Mouse (Mus musculus) limb, embryonic 14.5 days (tissue): ENCODE measurements around the gene Tmem127. TPM values are rescaled to one million over a fixed set of nuclear protein-coding genes. Genes with fewer than 3 reads are reported as not detected.

Experiments
- ATAC-seq: fragments of 200-750 bp; cut with Nextera tagmentation; 2 replicates; pipeline ENCODE4 v1.8.0; 2017; ENCODE audit warnings: low read depth, moderate number of reproducible peaks, moderate TSS enrichment; ENCODE audit not compliant: low FRiP score
- DNase-seq: peaks from one replicate; pipeline ENCODE4 v3.0.0-alpha.2; 2015; ENCODE audit warnings: low spot score
- H3K27ac ChIP-seq: fragments of 300-500 bp; sonication (generic); replicated peaks from 2 replicates; pipeline ENCODE4 v1.5.1; 2014; ENCODE audit warnings: low read depth, mild to moderate bottlenecking, low read length, moderate library complexity, mixed read lengths
- H3K27me3 ChIP-seq: fragments of 300-500 bp; sonication (generic); 2 replicates; pipeline ENCODE4 v1.6.1; 2014; ENCODE audit warnings: low read length, mixed read lengths; ENCODE audit not compliant: control insufficient read depth, insufficient read depth
- H3K36me3 ChIP-seq: fragments of 300-500 bp; sonication (generic); 2 replicates; pipeline ENCODE4 v1.6.1; 2014; ENCODE audit warnings: mild to moderate bottlenecking, low read length, moderate library complexity, mixed read lengths; ENCODE audit not compliant: control insufficient read depth, insufficient read depth
- H3K4me1 ChIP-seq: fragments of 300-500 bp; sonication (generic); 2 replicates; pipeline ENCODE4 v1.6.1; 2014; ENCODE audit warnings: antibody characterized with exemption, low read length, mixed read lengths; ENCODE audit not compliant: control insufficient read depth, insufficient read depth
- H3K4me2 ChIP-seq: fragments of 300-500 bp; sonication (generic); replicated peaks from 2 replicates; pipeline ENCODE4 v1.6.1; 2014; ENCODE audit warnings: low read depth, mild to moderate bottlenecking, low read length, moderate library complexity; ENCODE audit not compliant: severe bottlenecking
- H3K4me3 ChIP-seq: fragments of 300-500 bp; sonication (generic); replicated peaks from 2 replicates; pipeline ENCODE4 v1.5.1; 2014; ENCODE audit warnings: low read length
- H3K9ac ChIP-seq: fragments of 300-500 bp; sonication (generic); 2 replicates; pipeline ENCODE4 v1.6.1; 2014; ENCODE audit warnings: mild to moderate bottlenecking, low read depth, low read length, moderate library complexity; ENCODE audit not compliant: severe bottlenecking
- H3K9me3 ChIP-seq: fragments of 300-500 bp; sonication (generic); 2 replicates; pipeline ENCODE4 v1.6.1; 2016; ENCODE audit warnings: low read length; ENCODE audit not compliant: control insufficient read depth
- POLR2A ChIP-seq: fragments of 200-500 bp; IDR thresholded peaks from 2 replicates; pipeline ENCODE4 v1.8.0; 2012; ENCODE audit warnings: inconsistent platforms, mild to moderate bottlenecking, moderate library complexity, borderline replicate concordance; ENCODE audit not compliant: insufficient read depth, insufficient read length; ENCODE audit errors: extremely low read depth
- WGBS: fragments of 180-500 bp; shearing (Covaris S2); extraction: QIAGEN DNeasy Blood & Tissue Kit; methylation state at CpG from one replicate; pipeline ENCODE4 v1.1.7; 2014; 5-methylcytosine and 5-hydroxymethylcytosine counted together
- polyA plus RNA-seq, 2 experiments: library from polyadenylated mRNA; depleted of rRNA in 1 of 2; stranded (reverse) in 1 of 2; unstranded in 1 of 2; fragments of >200 nt; fragmentation: Nextera tagmentation in 1 of 2; extraction: Ambion mirVana in 1 of 2; gene quantifications; 2 replicates each; pipeline versions ENCODE4 v1.2.1 to v1.2.3; 2012 to 2014

The Tmem127 gene
- polyA plus RNA-seq, 2 experiments, result 22.7 to 36.2 TPM

DNA sequence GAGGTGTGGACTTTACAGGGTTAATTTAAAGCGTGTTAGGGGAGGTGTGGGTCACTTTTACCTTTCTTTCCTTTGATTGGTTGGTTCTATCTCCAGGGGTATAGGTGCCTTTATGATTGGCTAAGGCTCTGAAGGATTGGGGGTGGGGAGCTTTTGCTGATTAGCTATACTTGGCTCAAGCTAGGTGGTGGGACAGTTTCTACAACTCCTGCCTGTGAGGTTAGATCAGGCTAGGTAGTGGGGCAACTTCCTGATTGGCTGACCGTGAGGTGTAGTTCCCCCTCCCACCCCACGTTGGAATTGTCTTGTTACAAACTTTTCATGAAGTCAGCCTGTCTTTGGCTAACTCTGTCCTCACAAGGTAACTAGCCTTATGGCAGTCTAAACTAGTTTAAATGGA lies 59.5 kb downstream of the Tmem127 start:
- DNase-seq (no peak), ATAC-seq (no peak)
- Histone ChIP-seq H3K9ac (no peak overlapping the region), H3K4me1 (no peaks in the 10 kb centered on the region), H3K4me2 (no peak overlapping the region), H3K27ac (no peak overlapping the region), H3K36me3 (peaks cover under 1% of the 10 kb centered on the region; the same call in 1 of the 2 replicates), H3K4me3 (no peak overlapping the region), H3K9me3 (no peaks in the 10 kb centered on the region), H3K27me3 (no peaks in the 10 kb centered on the region)
- TF ChIP-seq POLR2A, result no peak
- 36% methylated on average over 3 of the region's 3 CpGs for WGBS

DNA sequence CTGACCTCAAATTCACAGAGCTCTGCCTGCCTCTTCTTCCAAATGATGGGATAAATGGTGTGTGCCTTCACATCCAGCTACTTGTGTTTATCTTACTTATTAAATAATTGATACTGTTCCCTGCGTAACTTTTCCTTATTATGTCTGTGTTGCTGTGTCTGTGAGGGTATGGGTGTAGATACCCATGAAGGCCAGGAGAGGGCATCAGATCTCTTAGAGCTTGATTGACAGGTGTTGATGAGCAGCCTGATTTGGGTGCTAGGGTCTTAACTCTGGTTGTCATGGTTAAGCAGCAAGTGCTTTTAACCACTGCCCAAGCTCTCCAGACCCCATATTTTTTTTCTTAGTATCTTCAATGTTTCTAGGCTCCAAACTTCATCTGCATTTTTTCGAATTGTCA lies 61.0 kb downstream of the Tmem127 start:
- WGBS, result 90% methylated on average over 2 of the region's 2 CpGs
- Histone ChIP-seq H3K4me2 (no peak overlapping the region), H3K4me3 (no peak overlapping the region), H3K36me3 (no peaks in the 10 kb centered on the region), H3K4me1 (no peaks in the 10 kb centered on the region), H3K27me3 (no peaks in the 10 kb centered on the region), H3K27ac (no peak overlapping the region), H3K9ac (no peak overlapping the region), H3K9me3 (no peaks in the 10 kb centered on the region)
- DNase-seq (no peak), ATAC-seq (no peak)
- no peak for TF ChIP-seq POLR2A

DNA sequence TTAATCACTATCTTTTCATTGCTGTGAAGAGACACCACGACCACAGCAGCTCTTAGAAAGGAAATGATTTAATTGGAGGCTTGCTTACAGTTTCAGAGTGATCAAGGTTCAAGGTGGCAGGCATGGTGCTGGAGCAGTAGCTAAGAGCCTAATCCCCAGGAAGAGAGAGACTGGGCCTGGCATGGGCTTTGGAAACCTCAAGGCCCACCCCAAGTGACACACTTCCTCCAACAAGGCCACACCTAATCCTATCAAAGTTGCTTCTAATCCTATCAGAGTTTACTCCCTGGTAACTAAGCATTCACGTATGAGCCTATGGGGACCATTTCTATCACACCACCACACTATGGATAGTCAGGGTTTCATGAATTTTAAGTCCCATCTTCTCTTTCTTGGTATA lies 62.5 kb downstream of the Tmem127 start:
- Histone ChIP-seq H3K4me1 (no peaks in the 10 kb centered on the region), H3K27ac (no peak overlapping the region), H3K27me3 (no peaks in the 10 kb centered on the region), H3K9me3 (no peaks in the 10 kb centered on the region), H3K36me3 (no peaks in the 10 kb centered on the region), H3K4me3 (no peak overlapping the region), H3K9ac (no peak overlapping the region), H3K4me2 (no peak overlapping the region)
- DNase-seq, result no peak
- no peak for TF ChIP-seq POLR2A
- whole genome bisulfite sequencing, result 54% methylated on average over 2 of the region's 2 CpGs
- no peak for ATAC-seq

DNA sequence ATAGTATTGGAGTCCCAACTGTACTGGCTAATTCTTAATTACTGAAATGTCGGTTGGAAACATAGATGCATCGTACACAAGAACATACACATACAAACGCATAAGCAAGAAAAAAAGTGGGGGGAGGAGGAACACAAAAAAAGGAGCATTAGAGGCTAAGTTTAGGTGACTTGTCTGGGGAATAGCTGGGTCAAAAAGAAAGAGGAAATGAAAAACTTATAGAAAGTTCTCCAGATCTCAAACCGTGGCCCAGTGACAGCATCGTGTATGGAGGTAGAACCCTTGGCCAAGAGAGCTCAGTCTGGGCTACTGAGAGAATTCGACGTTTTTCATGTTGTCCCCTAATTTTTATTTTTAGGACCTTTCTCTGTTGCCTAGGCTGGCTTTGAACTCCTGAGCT lies 63.0 kb downstream of the Tmem127 start:
- H3K36me3 ChIP-seq, result no peaks in the 10 kb centered on the region
- H3K27me3 ChIP-seq, result no peaks in the 10 kb centered on the region
- no peak overlapping the region for H3K4me3 ChIP-seq
- WGBS, result 90% methylated on average over 7 of the region's 7 CpGs
- DNase-seq, result no peak
- H3K27ac ChIP-seq, result no peak overlapping the region
- no peak overlapping the region for H3K4me2 ChIP-seq
- no peaks in the 10 kb centered on the region for H3K4me1 ChIP-seq
- H3K9me3 ChIP-seq, result no peaks in the 10 kb centered on the region
- no peak for ATAC-seq
- TF ChIP-seq POLR2A, result no peak
- H3K9ac ChIP-seq, result no peak overlapping the region

Other genes with a start within 250 kb of the Tmem127 start
- gene Ap4e1, start 239.2 kb upstream of the Tmem127 start, polyA plus RNA-seq (2012; rRNA removed), result 10.6 and 12.1 TPM in 2 replicates
- 8.9 and 9.5 TPM in 2 replicates for gene Ap4e1, start 239.2 kb upstream of the Tmem127 start, polyA plus RNA-seq (2014; fragmentation: Nextera tagmentation; extraction: Ambion mirVana)
- 19.2 and 24.6 TPM in 2 replicates for gene Blvra, start 177.2 kb upstream of the Tmem127 start, polyA plus RNA-seq (2012; rRNA removed)
- 51.4 and 51.6 TPM in 2 replicates for gene Blvra, start 177.2 kb upstream of the Tmem127 start, polyA plus RNA-seq (2014; fragmentation: Nextera tagmentation; extraction: Ambion mirVana)
- 42.0 and 59.1 TPM in 2 replicates for gene Ncaph, start 114.0 kb upstream of the Tmem127 start, polyA plus RNA-seq (2012; rRNA removed)
- 65.0 and 69.0 TPM in 2 replicates for gene Ncaph, start 114.0 kb upstream of the Tmem127 start, polyA plus RNA-seq (2014; fragmentation: Nextera tagmentation; extraction: Ambion mirVana)
- gene Itpripl1, start 104.5 kb upstream of the Tmem127 start, polyA plus RNA-seq (2012; rRNA removed), result 10.1 and 11.5 TPM in 2 replicates
- gene Itpripl1, start 104.5 kb upstream of the Tmem127 start, polyA plus RNA-seq (2014; fragmentation: Nextera tagmentation; extraction: Ambion mirVana), result 20.9 and 22.4 TPM in 2 replicates
- gene 1810024B03Rik, start 39.6 kb upstream of the Tmem127 start, polyA plus RNA-seq (2012; rRNA removed), result 1.1 and 2.4 TPM in 2 replicates
- gene 1810024B03Rik, start 39.6 kb upstream of the Tmem127 start, polyA plus RNA-seq (2014; fragmentation: Nextera tagmentation; extraction: Ambion mirVana), result 1.6 and 1.7 TPM in 2 replicates
- 75.0 and 75.7 TPM in 2 replicates for gene Snrnp200, start 39.5 kb upstream of the Tmem127 start, polyA plus RNA-seq (2012; rRNA removed)
- gene Snrnp200, start 39.5 kb upstream of the Tmem127 start, polyA plus RNA-seq (2014; fragmentation: Nextera tagmentation; extraction: Ambion mirVana), result 69.4 and 75.4 TPM in 2 replicates
- 62.0 and 64.8 TPM in 2 replicates for gene Ciao1, start 92 bp upstream of the Tmem127 start, polyA plus RNA-seq (2012; rRNA removed)
- 63.1 and 64.2 TPM in 2 replicates for gene Ciao1, start 92 bp upstream of the Tmem127 start, polyA plus RNA-seq (2014; fragmentation: Nextera tagmentation; extraction: Ambion mirVana)
- gene Stard7, start 22.3 kb downstream of the Tmem127 start, polyA plus RNA-seq (2012; rRNA removed), result 60.8 and 63.7 TPM in 2 replicates
- gene Stard7, start 22.3 kb downstream of the Tmem127 start, polyA plus RNA-seq (2014; fragmentation: Nextera tagmentation; extraction: Ambion mirVana), result 79.0 and 80.8 TPM in 2 replicates
- 5.7 and 7.8 TPM in 2 replicates for gene Dusp2, start 88.3 kb downstream of the Tmem127 start, polyA plus RNA-seq (2012; rRNA removed)
- gene Dusp2, start 88.3 kb downstream of the Tmem127 start, polyA plus RNA-seq (2014; fragmentation: Nextera tagmentation; extraction: Ambion mirVana), result 7.4 and 7.6 TPM in 2 replicates
- 0.04 and 0.08 TPM in 2 replicates for gene Astl, start 90.7 kb downstream of the Tmem127 start, polyA plus RNA-seq (2012; rRNA removed)
- gene Astl, start 90.7 kb downstream of the Tmem127 start, polyA plus RNA-seq (2014; fragmentation: Nextera tagmentation; extraction: Ambion mirVana), result 0.14 and 0.40 TPM in 2 replicates
- gene Adra2b, start 115.3 kb downstream of the Tmem127 start, polyA plus RNA-seq (2012; rRNA removed), result 0.21 and 0.33 TPM in 2 replicates
- gene Adra2b, start 115.3 kb downstream of the Tmem127 start, polyA plus RNA-seq (2014; fragmentation: Nextera tagmentation; extraction: Ambion mirVana), result 0.48 and 0.52 TPM in 2 replicates
- 0.31 and 0.37 TPM in 2 replicates for gene Gpat2, start 177.3 kb downstream of the Tmem127 start, polyA plus RNA-seq (2012; rRNA removed)
- 0.14 and 0.39 TPM in 2 replicates for gene Gpat2, start 177.3 kb downstream of the Tmem127 start, polyA plus RNA-seq (2014; fragmentation: Nextera tagmentation; extraction: Ambion mirVana)
- 14.6 and 22.2 TPM in 2 replicates for gene Fahd2a, start 196.7 kb downstream of the Tmem127 start, polyA plus RNA-seq (2012; rRNA removed)
- 20.8 and 24.9 TPM in 2 replicates for gene Fahd2a, start 196.7 kb downstream of the Tmem127 start, polyA plus RNA-seq (2014; fragmentation: Nextera tagmentation; extraction: Ambion mirVana)